Mouse (Mus musculus): ENCODE data around the gene Vmn1r157.
"Not testable (repeated sequence)": the region's sequence is repeated elsewhere in the genome, so short reads cannot be mapped to it uniquely, and the experiment has no call there.

Gene Vmn1r157

GRCm38 (mm10) chr7:22761397-22761796 is at the start of gene Vmn1r157:
Gene Vmn1r157 (plus strand): TSS chr7:22761697.
- not testable (repeated sequence) for DNase-seq

- DNase-seq, result not testable (repeated sequence)
Observed at GRCm38 (mm10) chr7:22719610-22720009, 41.9 kb upstream of the Vmn1r157 start, which contains the start of gene Gm4567. Gene Gm4567 (minus strand): TSS chr7:22719710.

- DNase-seq, result not testable (repeated sequence)
Observed at GRCm38 (mm10) chr7:22775981-22776380, 14.5 kb downstream of the Vmn1r157 start.

GRCm38 (mm10) chr7:22790682-22791081 is 29.2 kb downstream of the Vmn1r157 start, which contains the start of gene Vmn1r158:
Gene Vmn1r158 (minus strand): TSS chr7:22790782.
- not testable (repeated sequence) for DNase-seq
